In genomic region chr2:31109960-31110548, GRCm38 (mm10) we compare ENCODE assay signal across 16 mouse cellular contexts. TPM values are rescaled to one million over a fixed set of nuclear protein-coding genes. Genes with fewer than 3 reads are reported as not detected.
DNase-seq lines count a peak whose midpoint lies in the region; ATAC-seq and TF ChIP-seq lines count a peak whose summit lies in the region.
"Had no signal": no experiment of that assay in that cellular context is flagged by ENCODE, and none has a peak within 500 bp of the region (broad histone marks: within the 10 kb centered on the region; RNA-seq: fewer than 3 reads in every experiment).

No protein-coding gene starts in this region.

- no peaks in the 10 kb centered on the region for H3K27me3 ChIP-seq in cerebellum, adult 2 months (ENCODE audit: control insufficient read depth, insufficient read depth, low read length)
- no peaks in the 10 kb centered on the region for H3K27me3 ChIP-seq in liver, embryonic 11.5 days (replicated peaks; ENCODE audit: control insufficient read depth, insufficient read depth, low read length)
- no peaks in the 10 kb centered on the region for H3K27me3 ChIP-seq in embryonic facial prominence, embryonic 13.5 days
- H3K27me3 ChIP-seq in liver, postnatal 0 days (ENCODE audit: insufficient read depth, low read length): no peaks in the 10 kb centered on the region

- TF ChIP-seq POLR2A in cerebellum, adult 2 months (IDR thresholded peaks at IDR 0.05; ENCODE audit: borderline replicate concordance, insufficient read depth, low read length): no peak

- TF ChIP-seq EP300 in liver, postnatal 0 days (IDR thresholded peaks at IDR 0.05; ENCODE audit: low read depth): peak; percentile 79

- H3K9ac ChIP-seq in liver, embryonic 11.5 days (ENCODE audit: low read depth, low read length): no peak overlapping the region
- 0 out of 2 replicates have a peak overlapping the region, but pooled peaks have one; percentile 16 for H3K9ac ChIP-seq in embryonic facial prominence, embryonic 13.5 days
- H3K9ac ChIP-seq in liver, postnatal 0 days (replicated peaks): no peak overlapping the region

- peak overlapping the region; percentile 38; the same call in 1 of the 2 replicates for H3K4me2 ChIP-seq in liver, embryonic 11.5 days
- H3K4me2 ChIP-seq in embryonic facial prominence, embryonic 13.5 days: peak overlapping the region; percentile 28
- no peak overlapping the region for H3K4me2 ChIP-seq in liver, postnatal 0 days (ENCODE audit: low read depth, low read length)

- no peak for DNase-seq in cerebellum, adult 2 months
- DNase-seq in cerebellum, postnatal 14 days: no peak
- no peak for DNase-seq in liver, embryonic 11.5 days (ENCODE audit: low spot score)
- DNase-seq in liver: no peak
- no peak for DNase-seq in liver, postnatal 0 days
- DNase-seq in adrenal gland, adult 18-20 months (ENCODE audit: low spot score in 2 of 2): no peak
- no peak for DNase-seq in adrenal gland, postnatal 10 days
- DNase-seq: cerebellum, postnatal 10 days; heart, postnatal 36 days; layer of hippocampus, adult 9-11 months; left cerebral cortex, postnatal 4 days; lung, postnatal 36 days had no signal

- no peaks in the 10 kb centered on the region for H3K36me3 ChIP-seq in liver, embryonic 11.5 days (ENCODE audit: control insufficient read depth, insufficient read depth, low read length)
- no peaks in the 10 kb centered on the region for H3K36me3 ChIP-seq in embryonic facial prominence, embryonic 13.5 days
- no peaks in the 10 kb centered on the region for H3K36me3 ChIP-seq in liver, postnatal 0 days (replicated peaks; ENCODE audit: insufficient read depth, low read length)

- H3K4me1 ChIP-seq in cerebellum, adult 2 months (ENCODE audit: control insufficient read depth, insufficient read depth, low read length): peaks cover 49% of the 10 kb centered on the region
- H3K4me1 ChIP-seq in liver, embryonic 11.5 days (replicated peaks; ENCODE audit: control insufficient read depth, insufficient read depth, low read length): peaks cover 43% of the 10 kb centered on the region
- peaks cover 53% of the 10 kb centered on the region for H3K4me1 ChIP-seq in embryonic facial prominence, embryonic 13.5 days
- peaks cover 22% of the 10 kb centered on the region for H3K4me1 ChIP-seq in liver, postnatal 0 days (ENCODE audit: insufficient read depth)

- peak overlapping the region; percentile 29 for H3K27ac ChIP-seq in cerebellum, adult 2 months (ENCODE audit: insufficient read depth, low read length)
- H3K27ac ChIP-seq in liver, embryonic 11.5 days (ENCODE audit: low read depth, low read length): peak overlapping the region; percentile 5; the same call in 1 of the 2 replicates
- H3K27ac ChIP-seq in embryonic facial prominence, embryonic 13.5 days: peak overlapping the region; percentile 85
- H3K27ac ChIP-seq in liver, postnatal 0 days (ENCODE audit: low read depth): no peak overlapping the region
- H3K27ac ChIP-seq: kidney, postnatal 0 days; stomach, postnatal 0 days had no signal

- ATAC-seq in liver, embryonic 11.5 days (replicated peaks; ENCODE audit: low FRiP score): peak; percentile 47; the same call in 1 of the 2 replicates
- no peak for ATAC-seq in embryonic facial prominence, embryonic 13.5 days (ENCODE audit: insufficient number of reproducible peaks, insufficient read depth, low FRiP score, low TSS enrichment, low read depth)
- peak; percentile 45; the same call in 1 of the 2 replicates for ATAC-seq in liver, postnatal 0 days
- ATAC-seq: forebrain, embryonic 16.5 days had no signal

- H3K4me3 ChIP-seq in cerebellum, adult 2 months (replicated peaks; ENCODE audit: insufficient read depth, low read depth, low read length): no peak overlapping the region
- no peak overlapping the region for H3K4me3 ChIP-seq in liver, embryonic 11.5 days (ENCODE audit: low read depth, low read length)
- H3K4me3 ChIP-seq in embryonic facial prominence, embryonic 13.5 days: no peak overlapping the region
- no peak overlapping the region for H3K4me3 ChIP-seq in liver, postnatal 0 days (ENCODE audit: low read depth, low read length)

- WGBS in cerebellum, adult 2 months: 45% methylated on average over 12 of the region's 12 CpGs
- WGBS in liver, embryonic 11.5 days: 46% methylated on average over 12 of the region's 12 CpGs
- WGBS in embryonic facial prominence, embryonic 13.5 days: 36% methylated on average over 12 of the region's 12 CpGs
- WGBS in liver, postnatal 0 days (ENCODE audit: insufficient replicate concordance): 51% methylated on average over 12 of the region's 12 CpGs

- no peak for TF ChIP-seq CTCF in cerebellum, adult 2 months (IDR thresholded peaks at IDR 0.05; ENCODE audit: borderline replicate concordance, insufficient read depth, low read depth, low read length)
- no peak for TF ChIP-seq CTCF in liver, postnatal 0 days (IDR thresholded peaks at IDR 0.05; ENCODE audit: low read depth)

- H3K9me3 ChIP-seq in liver, embryonic 11.5 days (ENCODE audit: control insufficient read depth, low read length): no peaks in the 10 kb centered on the region
- H3K9me3 ChIP-seq in embryonic facial prominence, embryonic 13.5 days: 0 out of 2 replicates have a peak, but pooled peaks cover 5% of the 10 kb centered on the region
- H3K9me3 ChIP-seq in liver, postnatal 0 days (ENCODE audit: low read length): no peaks in the 10 kb centered on the region

RNA-seq across cellular contexts. Expression of gene Fnbp1, which starts 31.8 kb away (rescaled TPM):
- polyA plus RNA-seq in cerebellum, adult 2 months (2012; rRNA removed): 310 and 320 TPM in 2 replicates
- 19.3 and 20.6 TPM in 2 replicates for polyA plus RNA-seq in liver, embryonic 11.5 days (2014; fragmentation: Nextera tagmentation; extraction: Ambion mirVana)
- 29.4 and 33.0 TPM in 2 replicates for polyA plus RNA-seq in embryonic facial prominence, embryonic 13.5 days (2015; fragmentation: Nextera tagmentation; extraction: Ambion mirVana)
- 4.1 and 4.5 TPM in 2 replicates for polyA plus RNA-seq in liver, postnatal 0 days (2015; fragmentation: Nextera tagmentation; extraction: Ambion mirVana)
- total RNA-seq in adrenal gland, adult 18-20 months (2021): 10 to 100 TPM; 54.8 to 63.6 TPM
- 10 to 100 TPM; 48.1 to 58.5 TPM for total RNA-seq in adrenal gland, postnatal 10 days (2021)

RNA-seq across cellular contexts. Expression of gene Gpr107, which starts 42.1 kb away (rescaled TPM):
- 30.0 and 33.9 TPM in 2 replicates for polyA plus RNA-seq in cerebellum, adult 2 months (2012; rRNA removed)
- polyA plus RNA-seq in liver, embryonic 11.5 days (2014; fragmentation: Nextera tagmentation; extraction: Ambion mirVana): 17.3 and 21.5 TPM in 2 replicates
- polyA plus RNA-seq in embryonic facial prominence, embryonic 13.5 days (2015; fragmentation: Nextera tagmentation; extraction: Ambion mirVana): 39.8 and 42.8 TPM in 2 replicates
- polyA plus RNA-seq in liver, postnatal 0 days (2015; fragmentation: Nextera tagmentation; extraction: Ambion mirVana): 9.2 and 9.8 TPM in 2 replicates
- 10 to 100 TPM; 52.7 to 60.2 TPM for total RNA-seq in adrenal gland, adult 18-20 months (2021)
- total RNA-seq in adrenal gland, postnatal 10 days (2021): 10 to 100 TPM; 41.7 to 56.4 TPM
